Mouse (Mus musculus): ENCODE results near the gene Ppan. TPM values are rescaled to one million over a fixed set of nuclear protein-coding genes. Genes with fewer than 3 reads are reported as not detected.

Ppan gene
- total and polyA plus RNA-seq, 3 experiments = 5.9 to 18.8 (median 6.7) TPM

- intact Hi-C loops (cut with DNase I) = no loop called here
- WGBS = 77% methylated on average over 12 of the region's 12 CpGs
- Histone ChIP-seq H3K4me3 (no peak overlapping the region), H3K27me3 (ENCODE audit: control insufficient read depth, insufficient read depth, low read length) (no peaks in the 10 kb centered on the region), H3K27ac (no peak overlapping the region), H3K36me3 (ENCODE audit: control insufficient read depth, insufficient read depth, low read length) (no peaks in the 10 kb centered on the region), H3K9ac (ENCODE audit: low read depth, low read length) (no peak overlapping the region), H3K4me1 (ENCODE audit: control insufficient read depth, insufficient read depth, low read length) (no peaks in the 10 kb centered on the region; the same call in 1 of the 2 replicates), H3K79me2 (replicated peaks; ENCODE audit: control insufficient read depth, insufficient read depth, low read length) (no peaks in the 10 kb centered on the region)
- no peak for DNase-seq
- TF ChIP-seq EP300 (IDR thresholded peaks at IDR 0.05; ENCODE audit: insufficient read depth, low read depth, low read length) (no peak), CTCF (IDR thresholded peaks at IDR 0.05) (peak; percentile 20; the same call in 1 of the 2 replicates)
Observed at GRCm38 (mm10) chr9:20870211-20871173, 17.5 kb upstream of the Ppan start.

DNA sequence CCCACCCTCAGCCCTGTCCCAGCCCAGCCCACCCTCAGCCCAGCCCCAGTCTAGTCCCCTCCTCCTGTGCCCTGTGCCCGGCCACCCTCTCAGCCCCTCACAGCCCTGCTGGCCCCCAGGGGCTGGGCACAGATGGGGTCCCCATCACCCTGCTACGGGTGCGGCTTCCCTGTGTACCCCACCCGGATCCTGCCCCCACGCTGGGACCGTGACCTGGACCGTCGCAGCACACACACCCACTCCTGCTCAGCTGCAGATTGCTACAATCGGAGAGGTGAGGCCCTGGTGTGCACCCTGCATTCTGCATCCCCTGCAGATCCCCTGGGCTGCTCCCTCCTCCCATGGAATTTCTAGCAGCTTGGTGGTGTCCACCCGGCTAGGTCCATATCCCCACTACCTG is 15.0 kb upstream of the Ppan start:
- intact Hi-C loops (cut with DNase I) = no loop called here
- TF ChIP-seq POLR2A (IDR thresholded peaks at IDR 0.05; ENCODE audit: insufficient read depth, low read depth, low read length) = no peak
- TF ChIP-seq EP300 (IDR thresholded peaks at IDR 0.05; ENCODE audit: insufficient read depth, low read depth, low read length) = no peak
- no peak for TF ChIP-seq CTCF (IDR thresholded peaks at IDR 0.05)
- H3K27me3 ChIP-seq (ENCODE audit: control insufficient read depth, insufficient read depth, low read length) = no peaks in the 10 kb centered on the region
- H3K36me3 ChIP-seq (ENCODE audit: control insufficient read depth, insufficient read depth, low read length) = no peaks in the 10 kb centered on the region
- H3K27ac ChIP-seq = no peak overlapping the region
- WGBS = 85% methylated on average over 10 of the region's 10 CpGs
- no peak overlapping the region for H3K4me3 ChIP-seq
- DNase-seq = no peak
- H3K4me1 ChIP-seq (ENCODE audit: control insufficient read depth, insufficient read depth, low read length) = peaks cover 1% of the 10 kb centered on the region; the same call in 1 of the 2 replicates
- H3K9ac ChIP-seq (ENCODE audit: low read depth, low read length) = no peak overlapping the region
- no peaks in the 10 kb centered on the region for H3K79me2 ChIP-seq (replicated peaks; ENCODE audit: control insufficient read depth, insufficient read depth, low read length)

- no peak overlapping the region for H3K27ac ChIP-seq
- peaks cover 1% of the 10 kb centered on the region; the same call in 1 of the 2 replicates for H3K4me1 ChIP-seq (ENCODE audit: control insufficient read depth, insufficient read depth, low read length)
- no peaks in the 10 kb centered on the region for H3K79me2 ChIP-seq (replicated peaks; ENCODE audit: control insufficient read depth, insufficient read depth, low read length)
- WGBS = 86% methylated on average over 12 of the region's 12 CpGs
- H3K4me3 ChIP-seq = no peak overlapping the region
- no peak overlapping the region for H3K9ac ChIP-seq (ENCODE audit: low read depth, low read length)
- intact Hi-C loops (cut with DNase I) = no loop called here
- H3K27me3 ChIP-seq (ENCODE audit: control insufficient read depth, insufficient read depth, low read length) = no peaks in the 10 kb centered on the region
- TF ChIP-seq POLR2A (IDR thresholded peaks at IDR 0.05; ENCODE audit: insufficient read depth, low read depth, low read length) = no peak
- TF ChIP-seq CTCF (IDR thresholded peaks at IDR 0.05) = no peak
- no peak for TF ChIP-seq EP300 (IDR thresholded peaks at IDR 0.05; ENCODE audit: insufficient read depth, low read depth, low read length)
- no peaks in the 10 kb centered on the region for H3K36me3 ChIP-seq (ENCODE audit: control insufficient read depth, insufficient read depth, low read length)
- DNase-seq = no peak
Observed at GRCm38 (mm10) chr9:20873521-20873920, 14.5 kb upstream of the Ppan start.

DNA sequence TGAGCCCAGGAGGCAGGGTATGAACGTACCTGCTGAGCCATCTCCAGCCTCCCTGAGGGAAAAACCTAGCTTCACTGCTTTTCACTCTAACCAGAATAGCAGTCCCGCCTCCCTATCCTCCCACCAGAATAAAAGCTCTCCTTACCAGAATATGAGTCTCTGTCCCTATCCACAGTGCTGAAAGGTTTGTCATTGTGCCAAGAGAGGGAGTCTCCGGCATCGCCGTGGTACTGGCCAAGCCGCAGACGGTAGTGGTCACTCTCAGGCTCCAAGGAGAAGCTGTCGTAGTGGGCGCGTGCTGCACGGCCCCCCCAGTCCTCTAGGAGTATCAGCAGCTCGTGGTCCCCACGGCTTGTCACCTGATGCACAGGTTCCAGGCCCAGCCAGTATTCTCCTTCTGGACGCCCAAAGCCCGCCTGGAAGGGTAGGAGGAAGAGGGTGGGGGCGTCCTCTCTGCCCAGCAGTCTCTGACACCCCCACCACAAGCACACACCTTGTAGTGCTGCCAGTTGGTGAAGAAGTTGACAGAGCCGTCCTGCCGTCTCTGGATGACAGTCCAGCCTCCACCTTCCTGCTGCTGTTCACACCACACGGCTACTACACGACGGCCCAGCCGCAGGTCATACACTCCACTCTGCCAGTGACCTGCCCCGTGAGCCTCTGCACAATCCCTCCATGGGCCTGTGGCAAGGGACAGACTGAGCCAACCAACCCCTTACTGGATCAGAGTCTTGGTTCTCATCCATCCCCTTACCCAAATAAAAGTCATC is 12.8 kb upstream of the Ppan start:
- intact Hi-C loops (cut with DNase I) = no loop called here
- no peak overlapping the region for H3K27ac ChIP-seq
- H3K79me2 ChIP-seq (replicated peaks; ENCODE audit: control insufficient read depth, insufficient read depth, low read length) = no peaks in the 10 kb centered on the region
- no peak for TF ChIP-seq POLR2A (IDR thresholded peaks at IDR 0.05; ENCODE audit: insufficient read depth, low read depth, low read length)
- peaks cover 1% of the 10 kb centered on the region; the same call in 1 of the 2 replicates for H3K4me1 ChIP-seq (ENCODE audit: control insufficient read depth, insufficient read depth, low read length)
- H3K4me3 ChIP-seq = no peak overlapping the region
- H3K36me3 ChIP-seq (ENCODE audit: control insufficient read depth, insufficient read depth, low read length) = no peaks in the 10 kb centered on the region
- H3K27me3 ChIP-seq (ENCODE audit: control insufficient read depth, insufficient read depth, low read length) = no peaks in the 10 kb centered on the region
- DNase-seq = no peak
- 60% methylated on average over 23 of the region's 23 CpGs for WGBS
- H3K9ac ChIP-seq (ENCODE audit: low read depth, low read length) = no peak overlapping the region

DNA sequence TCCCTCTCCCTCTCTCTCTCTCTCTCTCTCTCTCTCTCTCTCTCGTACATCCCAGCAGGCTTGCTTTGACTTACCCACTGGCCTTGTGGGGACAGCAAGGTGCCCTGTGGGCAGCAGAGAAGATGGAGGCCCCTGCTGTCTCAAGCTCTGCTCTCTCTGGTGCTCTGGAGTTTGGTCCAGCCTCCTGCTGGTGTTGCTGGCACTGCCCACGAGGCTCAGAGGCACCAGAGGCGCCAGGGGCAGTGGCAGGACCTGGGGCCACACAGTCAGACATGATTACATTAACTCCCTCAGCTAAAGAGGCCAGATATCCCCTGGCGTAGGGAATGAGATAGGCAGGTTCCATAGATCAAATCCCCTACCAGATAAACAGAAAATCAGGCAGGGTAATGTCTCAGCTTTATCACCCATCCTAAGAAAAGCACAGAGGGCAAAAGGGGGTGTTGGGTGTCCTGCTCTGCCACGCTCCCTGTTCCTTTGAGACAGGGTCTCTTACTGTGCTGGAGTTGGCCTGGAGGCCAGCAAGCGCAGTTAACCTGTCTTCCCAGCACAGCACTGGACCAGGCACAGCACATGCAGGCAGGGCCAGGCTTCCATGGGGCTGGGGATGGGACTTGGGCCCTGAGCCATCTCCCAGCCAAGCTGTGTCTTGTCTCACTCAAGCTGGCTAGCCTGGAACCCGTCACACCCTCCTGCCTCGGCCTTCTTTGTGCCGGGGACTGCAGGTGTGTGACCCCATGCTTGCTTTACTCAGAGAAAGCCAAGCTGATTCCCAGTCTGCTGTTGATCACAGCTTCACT is 11.5 kb upstream of the Ppan start:
- WGBS = 72% methylated on average over 8 of the region's 9 CpGs
- intact Hi-C loops (cut with DNase I) = no loop called here

More for the DNA sequence above, 11.5 kb upstream of the Ppan start:
- H3K79me2 ChIP-seq (replicated peaks; ENCODE audit: control insufficient read depth, insufficient read depth, low read length) = no peaks in the 10 kb centered on the region
- H3K4me1 ChIP-seq (ENCODE audit: control insufficient read depth, insufficient read depth, low read length) = peaks cover 1% of the 10 kb centered on the region; the same call in 1 of the 2 replicates
- H3K36me3 ChIP-seq (ENCODE audit: control insufficient read depth, insufficient read depth, low read length) = no peaks in the 10 kb centered on the region
- no peak for DNase-seq
- H3K4me3 ChIP-seq = no peak overlapping the region
- no peak for TF ChIP-seq EP300 (IDR thresholded peaks at IDR 0.05; ENCODE audit: insufficient read depth, low read depth, low read length)
- TF ChIP-seq CTCF (IDR thresholded peaks at IDR 0.05) = no peak
- no peak for TF ChIP-seq POLR2A (IDR thresholded peaks at IDR 0.05; ENCODE audit: insufficient read depth, low read depth, low read length)
- H3K9ac ChIP-seq (ENCODE audit: low read depth, low read length) = no peak overlapping the region
- H3K27ac ChIP-seq = no peak overlapping the region
- no peaks in the 10 kb centered on the region for H3K27me3 ChIP-seq (ENCODE audit: control insufficient read depth, insufficient read depth, low read length)

Measured in heart, adult 2 months (tissue).